In the genomic region with DNA sequence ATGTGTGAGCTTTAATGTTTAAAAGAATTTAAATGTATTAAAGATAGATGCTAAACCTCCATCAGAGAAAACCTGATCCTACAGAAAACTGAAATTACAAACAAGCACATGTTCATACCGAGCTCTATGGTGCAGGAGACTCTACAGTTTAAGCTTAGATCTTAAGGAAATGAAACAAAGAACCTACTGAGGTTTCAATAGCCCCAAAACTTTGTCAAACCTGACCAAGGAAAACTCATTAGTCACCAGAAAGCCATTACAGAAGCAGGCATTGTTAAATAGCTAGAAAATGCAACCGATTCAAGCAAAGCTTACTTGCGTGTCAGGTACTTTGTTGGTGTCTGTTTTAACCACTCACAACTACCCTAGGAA, we compare ENCODE assay signal across 19 mouse cellular contexts. TPM values are rescaled to one million over a fixed set of nuclear protein-coding genes. Genes with fewer than 3 reads are reported as not detected.
DNase-seq lines count a peak whose midpoint lies in the region; ATAC-seq lines count a peak whose summit lies in the region.
"Had no signal": no experiment of that assay in that cellular context is flagged by ENCODE, and none has a peak within 500 bp of the region (broad histone marks: within the 10 kb centered on the region; RNA-seq: fewer than 3 reads in every experiment).

No protein-coding gene starts in this region.

- no peak overlapping the region for H3K4me3 ChIP-seq in intestine, embryonic 15.5 days (replicated peaks)
- H3K4me3 ChIP-seq in stomach, embryonic 16.5 days (replicated peaks; ENCODE audit: low read length): no peak overlapping the region
- no peak overlapping the region for H3K4me3 ChIP-seq in forebrain, embryonic 12.5 days (replicated peaks)
- H3K4me3 ChIP-seq: embryonic facial prominence, embryonic 12.5 days; forebrain, embryonic 13.5 days; heart, embryonic 13.5 days had no signal

- no peak for DNase-seq in right cerebral cortex, postnatal 36 days (ENCODE audit: low spot score in 2 of 2)
- DNase-seq in thymus, postnatal 0 days (ENCODE audit: low spot score): no peak
- DNase-seq: B cell, adult 2 months; cerebellum, adult 11-12 months; cerebellum, adult 9-10 months; forebrain, postnatal 0 days; gastrocnemius, postnatal 14 days; heart, adult 11 months; heart, postnatal 36 days had no signal

- no peaks in the 10 kb centered on the region for H3K36me3 ChIP-seq in intestine, embryonic 15.5 days
- H3K36me3 ChIP-seq in stomach, embryonic 16.5 days (ENCODE audit: control insufficient read depth, insufficient read depth, low read length): no peaks in the 10 kb centered on the region
- H3K36me3 ChIP-seq in forebrain, embryonic 12.5 days (replicated peaks): no peaks in the 10 kb centered on the region
- H3K36me3 ChIP-seq: embryonic facial prominence, embryonic 12.5 days; G1E; heart, embryonic 13.5 days had no signal

- H3K4me1 ChIP-seq in intestine, embryonic 15.5 days (replicated peaks): no peaks in the 10 kb centered on the region
- H3K4me1 ChIP-seq in stomach, embryonic 16.5 days (ENCODE audit: control insufficient read depth, insufficient read depth, low read length): no peaks in the 10 kb centered on the region
- no peaks in the 10 kb centered on the region for H3K4me1 ChIP-seq in forebrain, embryonic 12.5 days
- H3K4me1 ChIP-seq: embryonic facial prominence, embryonic 12.5 days; forebrain, embryonic 13.5 days; heart, embryonic 13.5 days had no signal

- H3K9ac ChIP-seq in intestine, embryonic 15.5 days: no peak overlapping the region
- no peak overlapping the region for H3K9ac ChIP-seq in stomach, embryonic 16.5 days (ENCODE audit: low read length)
- H3K9ac ChIP-seq in forebrain, embryonic 12.5 days: no peak overlapping the region
- H3K9ac ChIP-seq: embryonic facial prominence, embryonic 12.5 days; forebrain, embryonic 13.5 days; forebrain, postnatal 0 days; heart, embryonic 13.5 days had no signal

- H3K4me2 ChIP-seq in intestine, embryonic 15.5 days (replicated peaks): peak overlapping the region; percentile 34; the same call in 1 of the 2 replicates
- no peak overlapping the region for H3K4me2 ChIP-seq in stomach, embryonic 16.5 days (ENCODE audit: low read depth, low read length)
- H3K4me2 ChIP-seq in forebrain, embryonic 12.5 days: no peak overlapping the region
- H3K4me2 ChIP-seq: embryonic facial prominence, embryonic 12.5 days; forebrain, embryonic 13.5 days; heart, embryonic 13.5 days had no signal

- H3K27me3 ChIP-seq in intestine, embryonic 15.5 days (replicated peaks): no peaks in the 10 kb centered on the region
- no peaks in the 10 kb centered on the region for H3K27me3 ChIP-seq in stomach, embryonic 16.5 days (ENCODE audit: control insufficient read depth, insufficient read depth, low read length)
- H3K27me3 ChIP-seq in forebrain, embryonic 12.5 days: 0 out of 2 replicates have a peak, but pooled peaks cover 6% of the 10 kb centered on the region
- H3K27me3 ChIP-seq: embryonic facial prominence, embryonic 12.5 days; forebrain, embryonic 13.5 days; heart, embryonic 13.5 days had no signal

- 63% methylated on average over 3 of the region's 3 CpGs for WGBS in intestine, embryonic 15.5 days
- 52% methylated on average over 3 of the region's 3 CpGs for WGBS in stomach, embryonic 16.5 days
- 54% methylated on average over 3 of the region's 3 CpGs for WGBS in forebrain, embryonic 12.5 days

- H3K27ac ChIP-seq in intestine, embryonic 15.5 days: peak overlapping the region; percentile 78
- H3K27ac ChIP-seq in stomach, embryonic 16.5 days (ENCODE audit: low read length): peak overlapping the region; percentile 79
- no peak overlapping the region for H3K27ac ChIP-seq in forebrain, embryonic 12.5 days
- H3K27ac ChIP-seq: embryonic facial prominence, embryonic 12.5 days; forebrain, embryonic 13.5 days; heart, embryonic 13.5 days had no signal

- H3K9me3 ChIP-seq in intestine, embryonic 15.5 days: no peaks in the 10 kb centered on the region
- no peaks in the 10 kb centered on the region for H3K9me3 ChIP-seq in stomach, embryonic 16.5 days (replicated peaks; ENCODE audit: control insufficient read depth, low read length)
- no peaks in the 10 kb centered on the region for H3K9me3 ChIP-seq in forebrain, embryonic 12.5 days
- H3K9me3 ChIP-seq: embryonic facial prominence, embryonic 12.5 days; forebrain, embryonic 13.5 days; heart, embryonic 13.5 days had no signal

- ATAC-seq in intestine, embryonic 15.5 days: peak; percentile 42
- ATAC-seq in megakaryocyte progenitor cell, adult 5-6 weeks (replicated peaks; ENCODE audit: poor library complexity): 0 out of 2 replicates have a peak, but pooled peaks have one; percentile 15
- no peak for ATAC-seq in stomach, embryonic 16.5 days (ENCODE audit: insufficient read depth, low FRiP score)
- ATAC-seq in forebrain, embryonic 12.5 days (ENCODE audit: low FRiP score): no peak
- ATAC-seq: CD4-positive, CD25-positive, alpha-beta regulatory T cell, adult 4 months; forebrain, embryonic 13.5 days; hindbrain, embryonic 16.5 days had no signal

RNA-seq across cellular contexts. Expression of gene Cyp2u1, which starts 45.5 kb away (rescaled TPM):
- polyA plus RNA-seq in intestine, embryonic 15.5 days (2015; fragmentation: Nextera tagmentation; extraction: Ambion mirVana): 6.4 and 7.7 TPM in 2 replicates
- total RNA-seq in megakaryocyte progenitor cell, adult 5-6 weeks (2015): 0.86 and 1.1 TPM in 2 replicates
- total RNA-seq in megakaryocyte progenitor cell, adult 5-6 weeks (2017): 0.81 and 0.92 TPM in 2 replicates
- 2.0 TPM in 2 replicates for polyA plus RNA-seq in stomach, embryonic 16.5 days (2015; fragmentation: Nextera tagmentation; extraction: Ambion mirVana)
- 0.22 and 0.52 TPM in 2 replicates for polyA plus RNA-seq in thymus, postnatal 0 days (2015; fragmentation: Nextera tagmentation; extraction: Ambion mirVana)
- polyA plus RNA-seq in forebrain, embryonic 12.5 days (2016; fragmentation: Nextera tagmentation; extraction: Ambion mirVana): 2.1 and 3.2 TPM in 2 replicates
- polyA plus RNA-seq: G1E had no signal

Comparison
In these comparisons a context has a peak if more than half of its experiments do, and no peak if none do; other contexts are left out.
1. ATAC-seq: peak in intestine, embryonic 15.5 days (single experiment) and megakaryocyte progenitor cell, adult 5-6 weeks (single experiment); none in stomach, embryonic 16.5 days (single experiment) and forebrain, embryonic 12.5 days (single experiment).